In the genomic region with DNA sequence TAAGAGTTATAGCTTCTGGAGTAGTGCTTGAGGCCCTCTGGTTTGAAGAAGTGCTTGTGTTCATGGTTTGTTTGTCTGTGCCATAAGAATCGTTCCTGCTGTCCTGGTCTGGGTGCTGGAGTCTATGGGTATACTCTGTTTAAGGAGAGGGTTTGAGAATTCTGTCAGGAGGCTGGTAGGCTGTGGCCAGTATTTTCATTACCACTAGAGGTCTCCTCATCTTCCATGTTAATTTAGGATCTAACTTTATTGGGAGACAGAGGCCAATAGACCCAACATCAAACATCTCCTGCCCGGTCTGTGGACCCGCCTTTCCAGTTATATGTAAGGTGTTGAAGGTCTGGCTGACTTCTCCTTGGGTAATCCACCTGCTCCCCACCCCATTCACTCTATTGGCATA, we compare ENCODE assay signal across 11 mouse cellular contexts. TPM values are rescaled to one million over a fixed set of nuclear protein-coding genes. Genes with fewer than 3 reads are reported as not detected.
A peak's percentile ranks its signal among the peaks of the same experiment; 100 is the strongest.
DNase-seq lines count a peak whose midpoint lies in the region; ATAC-seq and TF ChIP-seq lines count a peak whose summit lies in the region.
"Had no signal": no experiment of that assay in that cellular context is flagged by ENCODE, and none has a peak within 500 bp of the region (broad histone marks: within the 10 kb centered on the region; RNA-seq: fewer than 3 reads in every experiment).

No protein-coding gene starts in this region.

- H3K4me1 ChIP-seq in intestine, postnatal 0 days (replicated peaks; ENCODE audit: control insufficient read depth, insufficient read depth, low read length), result 0 out of 2 replicates have a peak, but pooled peaks cover 4% of the 10 kb centered on the region
- H3K4me1 ChIP-seq in intestine, embryonic 16.5 days (ENCODE audit: control insufficient read depth, insufficient read depth, low read length), result peaks cover 8% of the 10 kb centered on the region; the same call in 1 of the 2 replicates
- H3K4me1 ChIP-seq in lung, embryonic 16.5 days (replicated peaks; ENCODE audit: control insufficient read depth, insufficient read depth, low read length), result no peaks in the 10 kb centered on the region

- no peaks in the 10 kb centered on the region for H3K36me3 ChIP-seq in intestine, postnatal 0 days (ENCODE audit: control insufficient read depth, insufficient read depth)
- no peaks in the 10 kb centered on the region for H3K36me3 ChIP-seq in intestine, embryonic 16.5 days (ENCODE audit: control insufficient read depth, insufficient read depth, low read length)
- no peaks in the 10 kb centered on the region for H3K36me3 ChIP-seq in lung, embryonic 16.5 days (ENCODE audit: control insufficient read depth, insufficient read depth, low read length)

- 36% methylated on average over 3 of the region's 3 CpGs for WGBS in intestine, postnatal 0 days
- WGBS in intestine, embryonic 16.5 days, result 33% methylated on average over 3 of the region's 3 CpGs
- 39% methylated on average over 3 of the region's 3 CpGs for WGBS in lung, embryonic 16.5 days

- DNase-seq in cerebellum, adult 18-20 months, result peak; percentile 30 to 39
- no peak for DNase-seq in cerebellum, adult 11 months
- DNase-seq in lung, postnatal 14 days, result no peak
- DNase-seq in retina, postnatal 1 day, result peak; percentile 11
- no peak for DNase-seq in yolk sac, embryonic 10.5 days (ENCODE audit: low spot score)
- DNase-seq: gastrocnemius, postnatal 36 days; left cerebral cortex, postnatal 4 days had no signal

- no peak overlapping the region for H3K4me2 ChIP-seq in intestine, postnatal 0 days (replicated peaks; ENCODE audit: low read depth)
- H3K4me2 ChIP-seq in intestine, embryonic 16.5 days (ENCODE audit: low read depth, low read length), result no peak overlapping the region
- H3K4me2 ChIP-seq in lung, embryonic 16.5 days (ENCODE audit: low read depth, low read length), result no peak overlapping the region

- no peak for ATAC-seq in intestine, postnatal 0 days
- no peak for ATAC-seq in intestine, embryonic 16.5 days
- 0 out of 2 replicates have a peak, but pooled peaks have one; percentile 23 for ATAC-seq in lung, embryonic 16.5 days (ENCODE audit: low read depth)

- H3K9me3 ChIP-seq in intestine, postnatal 0 days (ENCODE audit: control insufficient read depth), result no peaks in the 10 kb centered on the region
- no peaks in the 10 kb centered on the region for H3K9me3 ChIP-seq in intestine, embryonic 16.5 days (ENCODE audit: control insufficient read depth, low read length)
- H3K9me3 ChIP-seq in lung, embryonic 16.5 days (ENCODE audit: control insufficient read depth, low read length), result no peaks in the 10 kb centered on the region

- H3K9ac ChIP-seq in intestine, postnatal 0 days (ENCODE audit: low read depth, low read length), result no peak overlapping the region
- H3K9ac ChIP-seq in intestine, embryonic 16.5 days (ENCODE audit: low read depth, low read length), result no peak overlapping the region
- no peak overlapping the region for H3K9ac ChIP-seq in lung, embryonic 16.5 days (ENCODE audit: low read length)

- no peaks in the 10 kb centered on the region for H3K27me3 ChIP-seq in intestine, postnatal 0 days (replicated peaks; ENCODE audit: control insufficient read depth, insufficient read depth, low read length)
- no peaks in the 10 kb centered on the region for H3K27me3 ChIP-seq in intestine, embryonic 16.5 days (replicated peaks; ENCODE audit: control insufficient read depth, insufficient read depth, low read length)
- no peaks in the 10 kb centered on the region for H3K27me3 ChIP-seq in lung, embryonic 16.5 days (ENCODE audit: control insufficient read depth, insufficient read depth, low read depth, low read length)

- no peak overlapping the region for H3K27ac ChIP-seq in intestine, postnatal 0 days (ENCODE audit: low read depth, low read length)
- H3K27ac ChIP-seq in intestine, embryonic 16.5 days (ENCODE audit: low read length), result no peak overlapping the region
- no peak overlapping the region for H3K27ac ChIP-seq in lung, embryonic 16.5 days (ENCODE audit: low read length)

- no peak overlapping the region for H3K4me3 ChIP-seq in intestine, postnatal 0 days (ENCODE audit: low read depth, low read length)
- no peak overlapping the region for H3K4me3 ChIP-seq in intestine, embryonic 16.5 days (ENCODE audit: low read length)
- no peak overlapping the region for H3K4me3 ChIP-seq in lung, embryonic 16.5 days (ENCODE audit: low read length)

- peak; percentile 59 for TF ChIP-seq CTCF in intestine, postnatal 0 days (IDR thresholded peaks at IDR 0.05; ENCODE audit: low read depth)

RNA-seq across cellular contexts. Expression of a gene that starts 7.4 kb away (rescaled TPM):
- polyA plus RNA-seq in intestine, postnatal 0 days (2015; fragmentation: Nextera tagmentation; extraction: Ambion mirVana), result 16.9 and 17.6 TPM in 2 replicates
- polyA plus RNA-seq in intestine, embryonic 16.5 days (2015; fragmentation: Nextera tagmentation; extraction: Ambion mirVana), result 16.4 and 20.0 TPM in 2 replicates
- 21.9 and 22.8 TPM in 2 replicates for polyA plus RNA-seq in lung, embryonic 16.5 days (2015; fragmentation: Nextera tagmentation; extraction: Ambion mirVana)

RNA-seq across cellular contexts. Expression of a gene that starts 22.4 kb away (rescaled TPM):
- 0.03 and 0.10 TPM in 2 replicates for polyA plus RNA-seq in intestine, postnatal 0 days (2015; fragmentation: Nextera tagmentation; extraction: Ambion mirVana)
- 0.02 and 0.09 TPM in 2 replicates for polyA plus RNA-seq in intestine, embryonic 16.5 days (2015; fragmentation: Nextera tagmentation; extraction: Ambion mirVana)
- polyA plus RNA-seq in lung, embryonic 16.5 days (2015; fragmentation: Nextera tagmentation; extraction: Ambion mirVana), result 0.06 TPM in 1 of 2 replicates, not detected in the other
- polyA plus RNA-seq: heart, embryonic 16.5 days had no signal

Comparison
In these comparisons a context has a peak if more than half of its experiments do, and no peak if none do; other contexts are left out.
1. DNase-seq: peak in cerebellum, adult 18-20 months (2 of 2) and retina, postnatal 1 day (single experiment); none in cerebellum, adult 11 months (single experiment), lung, postnatal 14 days (single experiment) and yolk sac, embryonic 10.5 days (single experiment).